Mouse (Mus musculus) erythroblast, embryonic 14.5 days (primary cell): ENCODE results near the gene Mylk3.

Source experiments
- GATA1 ChIP-seq: IDR thresholded peaks from 2 replicates; pipeline ENCODE4 v1.6.1; 2012; ENCODE audit warnings: low read length, inconsistent platforms, mixed read lengths
- TAL1 ChIP-seq: IDR thresholded peaks from 3 replicates; pipeline ENCODE4 v1.6.1; 2012; ENCODE audit warnings: low read length, inconsistent platforms, mixed read lengths

DNA sequence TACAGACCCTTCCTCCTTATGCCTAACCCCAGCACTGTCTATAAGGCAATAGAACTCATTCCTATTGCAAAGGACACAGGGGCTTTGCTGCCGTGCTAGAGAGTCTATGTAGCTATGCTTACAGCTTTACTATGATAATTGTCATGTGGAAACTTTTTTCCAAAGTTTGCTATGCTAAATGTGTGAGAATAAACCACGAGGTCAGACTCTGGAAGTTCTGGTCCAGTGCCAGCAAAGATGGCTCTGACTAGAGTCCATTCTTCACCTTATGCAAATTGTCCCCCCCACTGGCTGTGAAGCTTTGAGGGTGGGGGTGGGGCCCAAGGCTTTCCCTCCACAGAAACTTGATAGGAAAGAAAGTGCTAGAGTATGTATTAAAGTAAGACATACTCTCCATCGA lies 9.6 kb downstream of the Mylk3 start:
- TF ChIP-seq GATA1: no peak
- TF ChIP-seq TAL1: no peak
